24 mouse cellular contexts compared by ENCODE assay signal in genomic region chr1:74262510-74262909, GRCm38 (mm10). TPM values are rescaled to one million over a fixed set of nuclear protein-coding genes. Genes with fewer than 3 reads are reported as not detected.
A peak's percentile ranks its signal among the peaks of the same experiment; 100 is the strongest.
DNase-seq lines count a peak whose midpoint lies in the region; ATAC-seq and TF ChIP-seq lines count a peak whose summit lies in the region.
"Had no signal": no experiment of that assay in that cellular context is flagged by ENCODE, and none has a peak within 500 bp of the region (broad histone marks: within the 10 kb centered on the region; RNA-seq: fewer than 3 reads in every experiment).

No protein-coding gene starts in this region.

- peak; percentile 74 for ATAC-seq in activated CD4-positive, CD25-positive, alpha-beta regulatory T cell, adult 4 months
- ATAC-seq in liver, postnatal 0 days = no peak
- ATAC-seq: forebrain, embryonic 13.5 days; forebrain, postnatal 0 days had no signal

- WGBS in liver, postnatal 0 days (ENCODE audit: insufficient replicate concordance) = 73% methylated on average over 6 of the region's 6 CpGs

- H3K36me3 ChIP-seq in liver, postnatal 0 days (replicated peaks; ENCODE audit: insufficient read depth, low read length) = peaks cover 79% of the 10 kb centered on the region

- H3K27me3 ChIP-seq in liver, postnatal 0 days (ENCODE audit: insufficient read depth, low read length) = no peaks in the 10 kb centered on the region
- H3K27me3 ChIP-seq: forebrain, embryonic 13.5 days; heart, embryonic 15.5 days had no signal

- H3K4me1 ChIP-seq in liver, postnatal 0 days (ENCODE audit: insufficient read depth) = no peaks in the 10 kb centered on the region
- H3K4me1 ChIP-seq: embryonic facial prominence, embryonic 10.5 days; forebrain, embryonic 13.5 days; heart, embryonic 15.5 days; hindbrain, embryonic 10.5 days had no signal

- no peak overlapping the region for H3K27ac ChIP-seq in liver, postnatal 0 days (ENCODE audit: low read depth)
- H3K27ac ChIP-seq: embryonic facial prominence, embryonic 10.5 days; forebrain, embryonic 13.5 days; heart, embryonic 10.5 days; heart, embryonic 15.5 days; hindbrain, embryonic 10.5 days; hindbrain, embryonic 14.5 days had no signal

- no peak for TF ChIP-seq CTCF in liver, postnatal 0 days (IDR thresholded peaks at IDR 0.05; ENCODE audit: low read depth)

- peak; percentile 52 for DNase-seq in 416B (ENCODE audit: low read depth)
- peak; percentile 90 for DNase-seq in CD4-positive helper T cell, adult 2 months (ENCODE audit: low read depth, low spot score)
- DNase-seq in induced T-regulatory cell, adult 2 months (ENCODE audit: low read depth) = peak; percentile 88
- no peak for DNase-seq in liver, postnatal 0 days
- DNase-seq in gastrocnemius, postnatal 4 days (ENCODE audit: low spot score in 2 of 2) = no peak
- DNase-seq in cerebellum, adult 11-12 months = no peak
- DNase-seq: adrenal gland, postnatal 10 days; B cell, adult 2 months; cerebellum, adult 18-20 months; cerebellum, adult 9-11 months; cerebellum, postnatal 36 days; forebrain, postnatal 0 days; gastrocnemius, postnatal 14 days; heart, postnatal 14 days; kidney, adult 18-20 months had no signal

- H3K4me3 ChIP-seq in liver, postnatal 0 days (ENCODE audit: low read depth, low read length) = no peak overlapping the region
- H3K4me3 ChIP-seq: embryonic facial prominence, embryonic 10.5 days; forebrain, embryonic 13.5 days; heart, embryonic 10.5 days; heart, embryonic 15.5 days; hindbrain, embryonic 10.5 days had no signal

- TF ChIP-seq EP300 in liver, postnatal 0 days (IDR thresholded peaks at IDR 0.05; ENCODE audit: low read depth) = no peak

- no peak overlapping the region for H3K9ac ChIP-seq in liver, postnatal 0 days (replicated peaks)
- H3K9ac ChIP-seq: forebrain, embryonic 13.5 days; forebrain, postnatal 0 days; heart, embryonic 15.5 days; hindbrain, embryonic 14.5 days had no signal

- H3K4me2 ChIP-seq in liver, postnatal 0 days (ENCODE audit: low read depth, low read length) = no peak overlapping the region
- H3K4me2 ChIP-seq: forebrain, embryonic 13.5 days; heart, embryonic 15.5 days; hindbrain, embryonic 14.5 days had no signal

- no peaks in the 10 kb centered on the region for H3K9me3 ChIP-seq in liver, postnatal 0 days (ENCODE audit: low read length)
- H3K9me3 ChIP-seq: embryonic facial prominence, embryonic 10.5 days; forebrain, embryonic 13.5 days; heart, embryonic 10.5 days; heart, embryonic 15.5 days; hindbrain, embryonic 10.5 days had no signal

RNA-seq across cellular contexts. Expression of gene Gpbar1, which starts 15.8 kb away (rescaled TPM):
- under 1 TPM in 1 of 2 experiments, not detected in 1; 0.32 TPM for polyA plus RNA-seq in activated CD4-positive, CD25-positive, alpha-beta regulatory T cell, adult 4 months (2017; shearing (Covaris generic))
- polyA plus RNA-seq in liver, postnatal 0 days (2015; fragmentation: Nextera tagmentation; extraction: Ambion mirVana) = 0.20 and 0.22 TPM in 2 replicates
- total RNA-seq in gastrocnemius, postnatal 4 days (2021) = not detected
- total RNA-seq: forebrain, postnatal 0 days; gastrocnemius, adult 18-20 months; gastrocnemius, postnatal 14 days; granulocyte monocyte progenitor cell, adult 5-6 weeks; heart, postnatal 14 days had no signal
- polyA plus RNA-seq: forebrain, embryonic 13.5 days; forebrain, postnatal 0 days had no signal

RNA-seq across cellular contexts. Expression of gene Aamp, which starts 22.0 kb away (rescaled TPM):
- polyA plus RNA-seq in activated CD4-positive, CD25-positive, alpha-beta regulatory T cell, adult 4 months (2017; shearing (Covaris generic)) = 100 to 1,000 TPM; 139 to 184 TPM
- 105 and 109 TPM in 2 replicates for polyA plus RNA-seq in liver, postnatal 0 days (2015; fragmentation: Nextera tagmentation; extraction: Ambion mirVana)
- 100 to 1,000 TPM; 113 to 117 TPM for total RNA-seq in gastrocnemius, postnatal 4 days (2021)

RNA-seq across cellular contexts. Expression of gene Pnkd, which starts 22.2 kb away (rescaled TPM):
- 10 to 100 TPM; 80.2 to 97.8 TPM for polyA plus RNA-seq in activated CD4-positive, CD25-positive, alpha-beta regulatory T cell, adult 4 months (2017; shearing (Covaris generic))
- polyA plus RNA-seq in liver, postnatal 0 days (2015; fragmentation: Nextera tagmentation; extraction: Ambion mirVana) = 46.7 and 50.0 TPM in 2 replicates
- total RNA-seq in gastrocnemius, postnatal 4 days (2021) = 10 to 100 TPM; 83.8 to 91.1 TPM

RNA-seq across cellular contexts. Expression of gene Arpc2, which starts 26.6 kb away (rescaled TPM):
- polyA plus RNA-seq in activated CD4-positive, CD25-positive, alpha-beta regulatory T cell, adult 4 months (2017; shearing (Covaris generic)) = 100 to 1,000 TPM; 749 to 764 TPM
- polyA plus RNA-seq in liver, postnatal 0 days (2015; fragmentation: Nextera tagmentation; extraction: Ambion mirVana) = 238 and 254 TPM in 2 replicates
- 100 to 1,000 TPM; 140 to 145 TPM for total RNA-seq in gastrocnemius, postnatal 4 days (2021)

RNA-seq across cellular contexts. Expression of gene Tmbim1, which starts 42.9 kb away (rescaled TPM):
- 10 to 100 TPM; 13.1 to 16.1 TPM for polyA plus RNA-seq in activated CD4-positive, CD25-positive, alpha-beta regulatory T cell, adult 4 months (2017; shearing (Covaris generic))
- 18.5 and 18.7 TPM in 2 replicates for polyA plus RNA-seq in liver, postnatal 0 days (2015; fragmentation: Nextera tagmentation; extraction: Ambion mirVana)
- total RNA-seq in gastrocnemius, postnatal 4 days (2021) = 10 to 100 TPM; 63.2 to 68.6 TPM

Comparison
In these comparisons a context has a peak if more than half of its experiments do, and no peak if none do; other contexts are left out.
1. DNase-seq: peak in 416B (single experiment), CD4-positive helper T cell, adult 2 months (single experiment) and induced T-regulatory cell, adult 2 months (single experiment); none in liver, postnatal 0 days (single experiment), gastrocnemius, postnatal 4 days (0 of 2) and cerebellum, adult 11-12 months (single experiment).